Mouse (Mus musculus): Measurements from ENCODE around the gene Coro1a. TPM values are rescaled to one million over a fixed set of nuclear protein-coding genes. Genes with fewer than 3 reads are reported as not detected.

Gene Coro1a
- polyA plus RNA-seq, 1 experiment from 2014 or later = 42.7 TPM

DNA sequence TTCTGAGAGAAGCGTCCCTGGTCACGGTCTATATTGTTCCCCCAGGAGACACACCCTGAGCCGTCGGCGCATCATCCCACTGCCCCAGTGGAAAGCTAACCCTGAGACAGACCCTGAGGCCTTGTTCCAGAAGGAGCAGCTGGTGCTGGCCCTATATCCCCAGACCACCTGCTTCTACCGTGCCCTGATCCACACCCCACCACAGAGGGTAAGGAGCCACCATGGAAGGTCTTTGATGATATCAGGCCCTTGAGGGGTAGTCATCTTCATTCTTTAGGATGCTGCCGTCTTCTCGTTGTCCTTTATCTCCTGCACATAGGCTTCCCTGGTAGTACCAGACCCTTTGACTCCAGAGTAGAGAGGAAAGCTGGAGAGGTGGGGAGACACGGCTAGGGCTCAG, 35.5 kb downstream of the Coro1a start:
- Histone ChIP-seq H3K27me3 (ENCODE audit: low read depth, poor library complexity, severe bottlenecking) (no peaks in the 10 kb centered on the region), H3K36me3 (peaks cover 76% of the 10 kb centered on the region), H3K4me1 (no peaks in the 10 kb centered on the region), H3K9me3 (replicated peaks) (no peaks in the 10 kb centered on the region), H3K4me3 (no peak overlapping the region), H3K27ac (replicated peaks) (no peak overlapping the region)
- 96% methylated on average over 9 of the region's 9 CpGs for WGBS
- DNase-seq (ENCODE audit: low spot score) = no peak

DNA sequence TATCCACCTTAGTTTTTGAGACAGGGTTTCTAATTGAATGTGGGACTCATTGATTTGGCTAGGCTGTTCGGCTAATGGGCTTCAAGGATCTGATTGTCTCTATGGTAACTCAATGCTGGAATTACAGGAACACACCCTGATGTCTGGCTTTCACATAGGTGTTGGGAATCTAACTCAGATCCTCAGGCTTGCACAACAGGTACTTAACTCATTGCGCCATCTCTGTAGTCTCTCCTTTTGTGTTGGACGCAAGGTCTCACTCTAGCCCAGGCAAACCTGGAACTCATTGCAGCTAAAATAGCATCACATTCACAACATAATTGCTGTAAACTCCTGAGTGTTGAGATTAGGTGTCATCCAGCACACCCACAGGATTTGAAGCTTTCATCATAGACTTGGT, 37.4 kb downstream of the Coro1a start:
- 90% methylated on average over 3 of the region's 3 CpGs for WGBS
- DNase-seq (ENCODE audit: low spot score) = no peak
- H3K27me3 ChIP-seq (ENCODE audit: low read depth, poor library complexity, severe bottlenecking) = no peaks in the 10 kb centered on the region
- no peak overlapping the region for H3K27ac ChIP-seq (replicated peaks)
- peaks cover 84% of the 10 kb centered on the region for H3K36me3 ChIP-seq
- no peaks in the 10 kb centered on the region for H3K9me3 ChIP-seq (replicated peaks)
- H3K4me3 ChIP-seq = no peak overlapping the region
- H3K4me1 ChIP-seq = no peaks in the 10 kb centered on the region

DNA sequence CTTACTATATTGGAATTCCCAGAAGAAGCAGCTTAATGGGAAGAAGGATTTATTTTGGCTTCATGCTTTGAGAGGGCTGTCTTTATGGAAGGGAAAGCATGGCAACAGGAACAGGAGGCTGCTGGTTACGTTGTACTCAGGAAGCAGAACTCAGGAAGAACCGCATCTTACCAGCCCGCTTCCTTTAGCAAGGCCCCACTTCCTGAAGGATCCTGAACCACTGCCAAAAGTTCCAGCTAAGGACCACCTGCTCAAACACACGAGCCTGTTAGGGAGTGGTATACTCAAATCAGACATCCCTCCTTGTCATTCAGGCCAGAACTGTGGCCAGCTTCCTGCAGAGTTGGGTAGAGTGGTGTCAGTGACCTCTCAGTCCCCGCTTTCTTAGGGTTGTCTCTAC, 39.1 kb downstream of the Coro1a start:
- Histone ChIP-seq H3K27me3 (ENCODE audit: low read depth, poor library complexity, severe bottlenecking) (no peaks in the 10 kb centered on the region), H3K27ac (replicated peaks) (no peak overlapping the region), H3K36me3 (peaks cover 89% of the 10 kb centered on the region), H3K4me3 (no peak overlapping the region), H3K9me3 (replicated peaks) (no peaks in the 10 kb centered on the region), H3K4me1 (no peaks in the 10 kb centered on the region)
- 87% methylated on average over 5 of the region's 5 CpGs for WGBS
- DNase-seq (ENCODE audit: low spot score) = no peak

DNA sequence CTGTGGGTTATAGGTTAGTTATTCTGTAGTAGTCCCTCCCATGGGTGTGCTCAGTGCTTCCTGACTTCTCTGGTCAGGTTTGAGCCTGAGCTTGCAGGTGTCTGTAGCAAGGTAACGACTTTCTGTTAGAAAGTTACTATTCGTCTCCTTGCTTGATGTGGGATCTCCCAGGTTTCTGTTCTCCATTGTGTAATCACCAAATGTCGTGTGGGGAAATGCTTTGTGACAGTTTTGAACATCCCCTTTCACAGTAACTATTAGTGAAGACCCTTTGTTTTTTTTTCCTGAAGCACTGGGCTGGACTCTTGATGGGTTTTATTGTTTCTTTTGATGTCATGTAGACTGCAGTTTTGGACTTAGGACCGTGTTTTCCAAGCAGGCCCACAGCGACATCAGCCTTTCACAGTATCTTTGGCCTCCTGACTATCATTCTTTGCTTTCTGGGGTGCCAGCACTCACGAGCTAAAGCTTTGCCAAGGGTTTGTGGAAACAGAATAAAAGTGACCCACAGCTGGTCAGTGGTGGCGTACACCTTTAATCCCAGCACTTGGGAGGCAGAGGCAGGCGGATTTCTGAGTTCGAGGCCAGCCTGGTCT, 40.0 kb downstream of the Coro1a start:
- H3K4me3 ChIP-seq = no peak overlapping the region
- no peaks in the 10 kb centered on the region for H3K27me3 ChIP-seq (ENCODE audit: low read depth, poor library complexity, severe bottlenecking)
- no peak for DNase-seq (ENCODE audit: low spot score)
- peaks cover 89% of the 10 kb centered on the region for H3K36me3 ChIP-seq
- no peaks in the 10 kb centered on the region for H3K4me1 ChIP-seq
- no peak overlapping the region for H3K27ac ChIP-seq (replicated peaks)
- 93% methylated on average over 9 of the region's 9 CpGs for WGBS
- H3K9me3 ChIP-seq (replicated peaks) = no peaks in the 10 kb centered on the region

DNA sequence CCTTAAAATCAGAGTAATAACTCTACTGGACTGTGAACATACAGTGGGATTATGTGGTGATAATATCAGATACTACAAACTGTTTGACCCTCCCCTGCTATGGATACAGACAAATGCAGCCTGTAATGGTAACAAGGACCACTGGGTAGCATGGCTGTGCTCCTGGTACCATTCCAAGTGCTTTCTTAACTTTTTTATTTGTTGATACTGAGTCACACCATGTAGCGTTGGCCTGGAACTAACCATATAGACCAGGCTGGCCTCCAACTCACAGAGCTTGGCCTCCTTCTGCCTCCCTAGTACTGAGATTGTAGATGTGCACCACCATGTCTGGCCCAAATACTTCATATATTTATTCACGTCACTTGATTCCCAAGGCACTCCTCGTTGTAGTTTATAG, 42.3 kb downstream of the Coro1a start:
- Histone ChIP-seq H3K36me3 (peaks cover 79% of the 10 kb centered on the region), H3K27me3 (ENCODE audit: low read depth, poor library complexity, severe bottlenecking) (no peaks in the 10 kb centered on the region), H3K4me3 (no peak overlapping the region), H3K9me3 (replicated peaks) (no peaks in the 10 kb centered on the region), H3K4me1 (no peaks in the 10 kb centered on the region), H3K27ac (replicated peaks) (no peak overlapping the region)
- no peak for DNase-seq (ENCODE audit: low spot score)
- 94% methylated on average over 3 of the region's 3 CpGs for WGBS

DNA sequence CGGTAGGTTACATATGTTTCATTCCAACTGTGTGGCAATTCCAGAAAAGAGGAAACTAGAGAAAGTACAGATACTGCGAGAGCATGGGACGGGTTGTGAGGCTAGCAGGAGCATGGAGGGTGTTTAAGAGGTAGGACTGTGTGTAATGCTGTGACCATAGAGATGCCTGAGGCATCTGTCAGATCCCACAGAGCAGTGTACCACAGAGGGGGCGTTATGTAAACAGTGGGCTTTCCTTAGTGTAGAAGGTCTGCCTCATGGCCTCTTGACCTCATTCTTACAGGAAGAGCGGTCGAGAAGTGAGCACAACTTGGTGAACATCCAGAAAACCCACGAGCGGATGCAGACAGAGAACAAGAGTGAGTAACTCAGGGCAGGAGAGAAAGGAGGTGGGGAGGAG, 43.9 kb downstream of the Coro1a start:
- Histone ChIP-seq H3K27me3 (ENCODE audit: low read depth, poor library complexity, severe bottlenecking) (no peaks in the 10 kb centered on the region), H3K36me3 (peaks cover 72% of the 10 kb centered on the region), H3K9me3 (replicated peaks) (no peaks in the 10 kb centered on the region), H3K27ac (replicated peaks) (no peak overlapping the region), H3K4me3 (no peak overlapping the region), H3K4me1 (no peaks in the 10 kb centered on the region)
- WGBS = 83% methylated on average over 8 of the region's 8 CpGs
- DNase-seq (ENCODE audit: low spot score) = no peak

DNA sequence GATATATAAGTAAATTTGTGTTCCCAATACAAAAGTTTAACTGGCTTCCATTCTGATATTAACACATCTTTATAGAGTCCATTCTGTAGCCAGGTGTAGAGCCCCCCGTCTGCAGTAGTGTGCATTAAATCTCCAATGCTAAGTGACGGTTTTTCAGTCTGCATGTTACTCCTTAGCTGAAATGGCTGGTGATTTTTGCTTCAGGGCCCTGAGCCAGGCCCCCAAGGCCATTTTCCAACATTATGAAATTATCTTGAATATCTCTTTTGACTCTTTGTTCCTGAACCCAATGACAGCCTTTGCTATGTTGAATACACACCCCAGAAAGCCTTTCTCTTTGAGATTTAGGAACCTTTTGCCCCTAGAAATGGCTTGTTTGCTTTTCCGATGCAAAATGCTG, 47.8 kb downstream of the Coro1a start:
- no peaks in the 10 kb centered on the region for H3K4me1 ChIP-seq
- H3K36me3 ChIP-seq = peaks cover 35% of the 10 kb centered on the region
- 91% methylated on average over 3 of the region's 3 CpGs for WGBS
- H3K4me3 ChIP-seq = no peak overlapping the region
- no peaks in the 10 kb centered on the region for H3K27me3 ChIP-seq (ENCODE audit: low read depth, poor library complexity, severe bottlenecking)
- no peaks in the 10 kb centered on the region for H3K9me3 ChIP-seq (replicated peaks)
- no peak overlapping the region for H3K27ac ChIP-seq (replicated peaks)
- no peak for DNase-seq (ENCODE audit: low spot score)

DNA sequence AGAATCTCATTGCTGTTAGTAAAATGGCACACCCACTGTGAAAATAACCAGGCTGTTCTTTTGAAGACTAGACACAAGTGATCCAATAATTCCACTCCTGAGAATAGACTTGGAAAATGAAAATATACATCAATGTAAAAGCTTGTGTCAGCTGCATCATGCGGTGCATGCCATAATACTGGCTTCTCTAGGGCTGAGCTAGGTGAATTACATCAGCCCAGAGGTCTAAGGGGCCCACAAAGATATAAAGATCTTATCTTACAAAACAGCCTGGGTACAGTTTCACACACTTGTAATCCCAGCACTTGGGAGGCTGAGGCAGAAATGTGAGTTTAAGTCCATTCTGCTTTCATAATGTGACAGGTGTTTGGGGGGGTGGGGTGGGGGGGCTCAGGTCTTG, 50.1 kb downstream of the Coro1a start:
- WGBS = 93% methylated on average over 1 of the region's 1 CpGs
- Histone ChIP-seq H3K27ac (replicated peaks) (no peak overlapping the region), H3K36me3 (peaks cover 13% of the 10 kb centered on the region), H3K4me3 (no peak overlapping the region), H3K27me3 (ENCODE audit: low read depth, poor library complexity, severe bottlenecking) (no peaks in the 10 kb centered on the region), H3K9me3 (replicated peaks) (no peaks in the 10 kb centered on the region), H3K4me1 (no peaks in the 10 kb centered on the region)
- no peak for DNase-seq (ENCODE audit: low spot score)

DNA sequence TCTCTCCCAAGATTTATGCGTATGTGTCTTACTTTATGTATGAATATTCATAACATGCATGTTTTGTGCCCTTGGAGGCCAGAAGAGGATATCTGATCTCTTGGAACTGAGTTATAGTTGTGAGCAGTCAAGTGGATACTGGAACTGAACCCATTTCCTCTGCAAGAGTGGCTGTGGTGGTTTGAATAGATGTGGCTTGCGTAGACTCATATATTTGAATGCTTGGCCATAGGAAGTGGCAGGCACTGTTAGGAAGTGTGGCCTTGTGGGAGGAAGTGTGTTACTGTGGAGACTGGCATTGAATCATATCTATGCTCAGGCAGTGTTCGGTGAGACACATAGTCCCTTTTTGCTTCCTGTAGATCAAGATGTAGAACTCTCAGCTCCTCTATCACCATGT, 51.9 kb downstream of the Coro1a start:
- Histone ChIP-seq H3K27me3 (ENCODE audit: low read depth, poor library complexity, severe bottlenecking) (no peaks in the 10 kb centered on the region), H3K27ac (replicated peaks) (no peak overlapping the region), H3K4me3 (no peak overlapping the region), H3K4me1 (no peaks in the 10 kb centered on the region), H3K36me3 (no peaks in the 10 kb centered on the region), H3K9me3 (replicated peaks) (no peaks in the 10 kb centered on the region)
- 90% methylated on average over 3 of the region's 3 CpGs for WGBS
- DNase-seq (ENCODE audit: low spot score) = no peak

DNA sequence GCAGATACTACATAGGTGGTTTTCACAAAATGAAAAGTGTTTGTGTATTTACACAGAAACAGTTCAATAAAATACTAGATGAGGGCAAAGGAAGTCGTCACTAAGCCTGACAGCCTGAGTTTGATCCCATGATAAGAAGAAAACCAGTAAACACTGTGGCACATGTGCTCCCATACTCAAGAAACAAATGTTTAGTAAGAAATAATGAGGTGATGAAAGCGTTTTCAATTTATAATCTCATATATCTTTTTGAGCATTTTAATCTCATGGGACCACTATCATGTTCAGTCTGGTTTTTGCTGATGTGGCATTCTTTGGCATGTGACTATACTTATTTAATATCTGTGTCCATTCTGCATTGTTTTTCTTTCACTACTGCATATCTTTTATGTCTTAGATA, 53.6 kb downstream of the Coro1a start:
- H3K9me3 ChIP-seq (replicated peaks) = no peaks in the 10 kb centered on the region
- H3K36me3 ChIP-seq = no peaks in the 10 kb centered on the region
- 89% methylated on average over 2 of the region's 2 CpGs for WGBS
- peaks cover 9% of the 10 kb centered on the region for H3K4me1 ChIP-seq
- no peak overlapping the region for H3K4me3 ChIP-seq
- no peak overlapping the region for H3K27ac ChIP-seq (replicated peaks)
- no peaks in the 10 kb centered on the region for H3K27me3 ChIP-seq (ENCODE audit: low read depth, poor library complexity, severe bottlenecking)
- DNase-seq (ENCODE audit: low spot score) = no peak

DNA sequence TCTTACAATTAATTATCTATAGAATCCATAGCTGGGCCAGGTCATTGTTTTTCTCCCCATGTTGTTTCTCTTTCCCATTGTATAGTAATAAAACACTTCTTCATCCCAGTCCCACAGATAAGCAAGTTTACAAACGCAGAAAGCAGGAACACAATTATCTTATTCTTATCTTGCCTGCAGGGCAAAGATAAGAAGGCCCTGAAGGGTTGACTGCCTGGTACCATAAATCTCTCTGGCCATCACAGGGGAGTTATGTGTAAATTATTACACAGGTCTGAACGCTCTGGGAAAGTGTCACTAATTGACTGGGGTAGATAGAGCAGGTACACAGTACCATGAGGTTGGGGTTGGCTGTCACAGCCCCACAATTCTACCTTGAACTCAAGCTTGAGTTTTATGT, 56.7 kb downstream of the Coro1a start:
- DNase-seq (ENCODE audit: low spot score) = no peak
- H3K27ac ChIP-seq (replicated peaks) = no peak overlapping the region
- H3K36me3 ChIP-seq = no peaks in the 10 kb centered on the region
- H3K4me3 ChIP-seq = no peak overlapping the region
- 90% methylated on average over 2 of the region's 2 CpGs for WGBS
- H3K9me3 ChIP-seq (replicated peaks) = no peaks in the 10 kb centered on the region
- H3K27me3 ChIP-seq (ENCODE audit: low read depth, poor library complexity, severe bottlenecking) = no peaks in the 10 kb centered on the region
- peaks cover 12% of the 10 kb centered on the region for H3K4me1 ChIP-seq

Other genes starting within 250 kb of the Coro1a start
- gene Atp2a1, start 244.7 kb downstream of the Coro1a start, polyA plus RNA-seq (2016; fragmentation: Nextera tagmentation; extraction: Ambion mirVana) = 0.16 and 0.28 TPM in 2 replicates
- 54.1 and 58.7 TPM in 2 replicates for gene Sh2b1, start 232.4 kb downstream of the Coro1a start, polyA plus RNA-seq (2016; fragmentation: Nextera tagmentation; extraction: Ambion mirVana)
- 161 and 178 TPM in 2 replicates for gene Tufm, start 220.4 kb downstream of the Coro1a start, polyA plus RNA-seq (2016; fragmentation: Nextera tagmentation; extraction: Ambion mirVana)
- gene Atxn2l, start 204.3 kb downstream of the Coro1a start, polyA plus RNA-seq (2016; fragmentation: Nextera tagmentation; extraction: Ambion mirVana) = 44.8 and 50.2 TPM in 2 replicates
- gene Eif3c, start 141.4 kb downstream of the Coro1a start, polyA plus RNA-seq (2016; fragmentation: Nextera tagmentation; extraction: Ambion mirVana) = 206 and 215 TPM in 2 replicates
- gene Apobr, start 122.8 kb downstream of the Coro1a start, polyA plus RNA-seq (2016; fragmentation: Nextera tagmentation; extraction: Ambion mirVana) = 0.41 and 0.58 TPM in 2 replicates
- gene Cln3, start 122.0 kb downstream of the Coro1a start, polyA plus RNA-seq (2016; fragmentation: Nextera tagmentation; extraction: Ambion mirVana) = 23.8 and 32.3 TPM in 2 replicates
- not detected in 2 replicates for gene Il27, start 112.8 kb downstream of the Coro1a start, polyA plus RNA-seq (2016; fragmentation: Nextera tagmentation; extraction: Ambion mirVana)
- 1.6 and 3.1 TPM in 2 replicates for gene Nupr1, start 76.9 kb downstream of the Coro1a start, polyA plus RNA-seq (2016; fragmentation: Nextera tagmentation; extraction: Ambion mirVana)
- 61.9 and 63.5 TPM in 2 replicates for gene Sgf29, start 58.5 kb downstream of the Coro1a start, polyA plus RNA-seq (2016; fragmentation: Nextera tagmentation; extraction: Ambion mirVana)
- gene Sult1a1, start 31.4 kb downstream of the Coro1a start, polyA plus RNA-seq (2016; fragmentation: Nextera tagmentation; extraction: Ambion mirVana) = 0.29 TPM in 1 of 2 replicates, not detected in the other
- 186 and 216 TPM in 2 replicates for gene Bola2, start 12.4 kb downstream of the Coro1a start, polyA plus RNA-seq (2016; fragmentation: Nextera tagmentation; extraction: Ambion mirVana)
- gene Slx1b, start 12.0 kb downstream of the Coro1a start, polyA plus RNA-seq (2016; fragmentation: Nextera tagmentation; extraction: Ambion mirVana) = 14.1 and 15.5 TPM in 2 replicates
- 53.8 and 54.9 TPM in 2 replicates for gene Mapk3, start 51.8 kb upstream of the Coro1a start, polyA plus RNA-seq (2016; fragmentation: Nextera tagmentation; extraction: Ambion mirVana)
- 0.68 and 1.1 TPM in 2 replicates for gene Gdpd3, start 58.5 kb upstream of the Coro1a start, polyA plus RNA-seq (2016; fragmentation: Nextera tagmentation; extraction: Ambion mirVana)
- 41.0 and 60.5 TPM in 2 replicates for gene Ypel3, start 69.2 kb upstream of the Coro1a start, polyA plus RNA-seq (2016; fragmentation: Nextera tagmentation; extraction: Ambion mirVana)
- 0.42 and 0.64 TPM in 2 replicates for gene Tbx6, start 73.7 kb upstream of the Coro1a start, polyA plus RNA-seq (2016; fragmentation: Nextera tagmentation; extraction: Ambion mirVana)
- gene Ppp4c, start 84.7 kb upstream of the Coro1a start, polyA plus RNA-seq (2016; fragmentation: Nextera tagmentation; extraction: Ambion mirVana) = 376 and 407 TPM in 2 replicates
- 4.1 and 7.7 TPM in 2 replicates for gene Fam57b, start 89.9 kb upstream of the Coro1a start, polyA plus RNA-seq (2016; fragmentation: Nextera tagmentation; extraction: Ambion mirVana)
- gene 4930451I11Rik, start 123.9 kb upstream of the Coro1a start, polyA plus RNA-seq (2016; fragmentation: Nextera tagmentation; extraction: Ambion mirVana) = not detected in 2 replicates
- 6.6 and 8.4 TPM in 2 replicates for gene Doc2a, start 139.6 kb upstream of the Coro1a start, polyA plus RNA-seq (2016; fragmentation: Nextera tagmentation; extraction: Ambion mirVana)
- 50.1 and 50.7 TPM in 2 replicates for gene Hirip3, start 154.2 kb upstream of the Coro1a start, polyA plus RNA-seq (2016; fragmentation: Nextera tagmentation; extraction: Ambion mirVana)
- gene Ino80e, start 154.6 kb upstream of the Coro1a start, polyA plus RNA-seq (2016; fragmentation: Nextera tagmentation; extraction: Ambion mirVana) = 105 and 107 TPM in 2 replicates
- gene Taok2, start 176.9 kb upstream of the Coro1a start, polyA plus RNA-seq (2016; fragmentation: Nextera tagmentation; extraction: Ambion mirVana) = 53.2 and 61.1 TPM in 2 replicates
- gene Tmem219, start 215.1 kb upstream of the Coro1a start, polyA plus RNA-seq (2016; fragmentation: Nextera tagmentation; extraction: Ambion mirVana) = 29.4 and 36.1 TPM in 2 replicates
- 20.8 and 26.1 TPM in 2 replicates for gene Kctd13, start 221.1 kb upstream of the Coro1a start, polyA plus RNA-seq (2016; fragmentation: Nextera tagmentation; extraction: Ambion mirVana)
- gene Asphd1, start 241.8 kb upstream of the Coro1a start, polyA plus RNA-seq (2016; fragmentation: Nextera tagmentation; extraction: Ambion mirVana) = 0.25 and 0.76 TPM in 2 replicates
- gene Sez6l2, start 242.8 kb upstream of the Coro1a start, polyA plus RNA-seq (2016; fragmentation: Nextera tagmentation; extraction: Ambion mirVana) = 2.0 and 4.6 TPM in 2 replicates